Mouse (Mus musculus) cerebellum, adult 18-20 months (tissue): ENCODE measurements around the gene Cbx2.
A peak's percentile ranks its signal among the peaks of the same experiment; 100 is the strongest.

ENCODE experiments used
- DNase-seq, 2 experiments: peaks; one replicate each; pipeline ENCODE4 v3.0.0; 2021

Gene Cbx2

GRCm38 (mm10) chr11:119059256-119059655 is 36.5 kb downstream of the Cbx2 start:
- DNase-seq = no peak

DNA sequence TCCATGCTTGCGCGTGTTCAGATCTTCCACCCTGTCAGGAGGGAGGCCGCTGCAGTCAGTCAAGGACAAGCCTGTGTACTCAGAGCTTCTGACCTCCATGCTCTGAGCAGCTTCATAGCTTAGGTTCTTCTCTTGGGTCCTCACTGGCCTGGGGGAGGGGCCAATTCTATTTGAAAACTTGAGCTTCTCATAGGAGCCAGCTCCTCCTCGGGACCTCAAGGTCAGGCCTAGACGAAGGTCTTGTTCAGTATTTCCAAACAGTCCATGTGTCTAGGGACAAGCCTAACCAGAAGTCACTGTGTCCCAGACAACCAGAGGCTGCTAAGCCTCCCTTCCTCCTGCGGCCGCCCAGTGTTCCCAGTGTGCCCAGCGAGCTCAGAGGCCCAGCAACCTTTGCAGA is 44.1 kb downstream of the Cbx2 start:
- DNase-seq = no peak

GRCm38 (mm10) chr11:119072239-119072638 is 49.5 kb downstream of the Cbx2 start:
- DNase-seq = no peak

- DNase-seq = no peak
Observed at GRCm38 (mm10) chr11:119072986-119073385, 50.2 kb downstream of the Cbx2 start.

DNA sequence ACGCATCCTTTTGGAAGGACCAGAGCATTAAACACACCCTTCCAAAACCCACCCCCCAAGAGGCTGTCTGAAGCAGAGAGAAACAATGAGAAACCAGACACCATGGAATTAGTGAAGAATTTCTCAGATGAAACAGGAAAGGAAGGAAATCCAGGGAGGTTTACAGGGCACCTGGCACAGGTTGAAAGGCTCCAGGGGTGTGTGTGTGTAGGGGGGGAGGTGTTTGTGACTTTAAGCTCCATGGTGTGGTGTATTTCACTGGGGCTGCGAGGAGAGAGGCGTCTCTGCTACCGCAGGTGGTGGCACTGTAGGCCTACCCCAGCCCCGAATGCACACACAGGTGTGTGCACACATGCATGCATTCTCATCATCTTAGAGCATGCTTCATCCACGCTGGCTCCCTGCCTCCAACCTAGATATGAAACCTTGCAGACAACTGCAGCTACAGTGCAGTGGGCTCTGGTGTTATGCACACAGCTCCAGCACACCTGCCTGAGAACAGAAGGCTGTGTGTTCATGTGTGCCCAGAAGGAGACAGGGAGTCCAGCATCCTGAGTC is 51.2 kb downstream of the Cbx2 start:
- no peak for DNase-seq

DNA sequence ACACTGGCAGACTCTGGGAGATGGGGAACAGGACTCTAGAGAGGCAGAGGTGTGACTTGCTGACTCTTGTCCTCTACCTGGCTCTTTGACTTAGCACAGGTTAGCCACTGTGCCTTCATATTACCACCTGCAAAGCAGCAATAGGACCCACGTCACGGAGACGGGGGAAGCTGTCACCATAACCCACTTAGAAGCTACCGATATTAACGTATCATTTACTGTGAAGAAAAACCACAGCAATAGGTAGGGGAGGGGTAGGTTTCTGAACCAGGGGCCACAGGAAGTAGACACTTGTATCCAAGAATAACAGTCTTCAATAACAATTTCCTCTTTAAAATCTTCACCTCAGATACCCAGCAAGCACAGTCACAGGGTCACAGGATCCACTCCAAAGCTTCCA is 53.0 kb downstream of the Cbx2 start:
- DNase-seq = no peak

DNA sequence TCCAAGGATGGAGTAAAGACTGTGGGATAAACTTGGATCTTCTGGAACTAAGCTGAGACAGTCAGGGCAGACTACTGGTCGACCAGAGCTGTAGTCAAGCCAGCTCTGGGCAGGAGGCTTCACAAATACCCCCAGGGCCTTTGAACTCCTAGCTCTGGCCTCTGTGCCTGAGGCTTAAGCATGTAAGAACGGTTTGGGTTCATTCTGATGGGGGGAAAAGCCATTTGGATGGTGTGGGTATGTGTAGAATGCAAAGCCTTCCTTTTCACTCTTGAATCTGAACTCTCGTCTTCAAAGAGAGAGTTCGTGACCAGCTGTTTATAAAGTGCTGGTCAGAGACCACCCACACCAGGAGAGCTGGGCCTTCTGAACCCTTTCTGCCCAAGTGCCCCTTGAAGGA is 55.0 kb downstream of the Cbx2 start:
- no peak for DNase-seq

DNA sequence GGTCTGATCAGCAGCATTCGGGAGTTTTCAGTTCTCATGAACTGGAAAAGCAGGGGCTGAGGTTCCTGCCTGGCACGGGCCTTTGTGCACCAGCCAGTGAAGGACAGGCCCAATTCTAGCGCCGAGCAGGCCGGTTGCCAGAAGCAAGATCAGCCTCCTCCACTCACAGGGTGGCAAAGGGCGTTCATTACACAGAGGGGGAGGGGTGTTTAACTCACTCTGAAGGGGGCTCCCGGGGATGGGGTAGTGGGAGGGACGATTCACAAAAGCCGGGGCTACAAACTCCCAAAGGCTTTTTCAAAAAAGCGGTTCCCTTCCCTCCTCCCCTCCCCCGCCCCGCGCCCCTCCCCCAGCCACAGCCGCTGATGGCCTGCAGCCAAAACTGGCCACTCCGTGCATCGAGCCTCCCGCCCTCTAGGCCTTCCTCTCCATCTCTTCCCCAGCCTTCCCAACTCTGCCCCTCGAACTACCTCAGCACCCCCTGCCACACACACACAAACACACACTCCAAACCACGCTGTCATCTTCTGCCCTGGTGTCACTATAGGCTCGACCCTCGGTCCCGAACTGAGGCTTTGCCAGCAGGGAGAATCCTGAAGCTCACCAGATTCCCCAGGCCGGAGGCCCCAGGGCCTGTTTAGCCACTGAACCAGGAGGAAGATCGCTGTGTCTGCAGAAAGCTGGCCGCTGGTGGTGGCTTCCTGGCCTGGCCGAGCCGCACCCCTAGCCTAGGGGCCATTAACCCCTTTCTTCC is 56.1 kb downstream of the Cbx2 start:
- DNase-seq = peak; percentile 41 to 44

DNA sequence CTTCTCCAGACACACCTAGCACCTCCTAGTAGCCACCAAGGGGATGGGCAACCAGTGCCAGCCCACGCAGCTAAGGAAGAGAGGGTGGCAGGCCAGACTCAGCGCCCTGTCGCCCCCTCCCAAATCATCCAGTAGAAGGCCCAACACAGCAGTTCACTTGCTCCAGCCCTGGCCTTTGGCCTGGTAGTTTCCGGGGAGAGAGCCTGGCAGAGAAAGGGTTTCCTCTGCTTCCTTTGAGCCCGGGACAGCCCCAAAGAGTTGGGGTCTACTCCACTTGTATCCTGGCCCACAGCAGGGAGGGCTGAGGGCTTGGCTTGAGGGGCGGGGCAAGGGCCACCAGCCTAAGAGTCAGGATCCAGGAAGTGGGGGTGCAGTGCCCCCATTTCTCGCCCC is 56.7 kb downstream of the Cbx2 start:
- no peak for DNase-seq

GRCm38 (mm10) chr11:119080461-119081147 is 57.8 kb downstream of the Cbx2 start:
- DNase-seq = no peak
